ENCODE assay signal across 27 mouse cellular contexts in the genomic region with DNA sequence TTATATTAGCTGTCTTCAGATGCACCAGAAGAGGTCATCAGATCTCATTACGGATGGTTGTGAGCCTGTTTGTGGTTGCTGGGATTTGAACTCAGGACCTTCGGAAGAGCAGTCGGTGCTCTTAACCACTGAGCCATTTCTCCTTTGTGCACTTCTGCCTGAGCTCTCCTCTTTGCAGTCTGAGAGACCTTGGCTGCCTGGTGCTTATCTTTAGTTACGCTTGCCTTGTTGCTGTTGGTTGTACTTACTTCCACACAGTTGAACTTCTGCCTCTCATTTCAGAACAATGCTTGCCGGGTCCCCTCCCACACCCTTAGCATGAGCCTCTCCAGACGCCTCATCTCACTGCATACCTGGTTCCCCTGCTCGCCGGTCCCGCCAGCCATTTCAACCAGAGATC. TPM values are rescaled to one million over a fixed set of nuclear protein-coding genes. Genes with fewer than 3 reads are reported as not detected.
"Had no signal": no experiment of that assay in that cellular context is flagged by ENCODE, and none has a peak within 500 bp of the region (broad histone marks: within the 10 kb centered on the region; RNA-seq: fewer than 3 reads in every experiment).

No protein-coding gene starts in this region.

- H3K27ac ChIP-seq: left cerebral cortex, adult 2 months; limb, embryonic 10.5 days; limb, embryonic 12.5 days; limb, embryonic 13.5 days; limb, embryonic 15.5 days; liver, embryonic 12.5 days; liver, embryonic 13.5 days; liver, embryonic 14.5 days; liver, embryonic 15.5 days; lung, embryonic 15.5 days; macrophage; midbrain, embryonic 10.5 days; midbrain, embryonic 12.5 days; midbrain, embryonic 13.5 days; midbrain, embryonic 15.5 days had no signal

- H3K4me3 ChIP-seq: left cerebral cortex, adult 2 months; limb, embryonic 10.5 days; limb, embryonic 12.5 days; limb, embryonic 13.5 days; limb, embryonic 15.5 days; liver, embryonic 12.5 days; liver, embryonic 13.5 days; liver, embryonic 15.5 days; lung, embryonic 15.5 days; megakaryocyte, embryonic 14.5 days; midbrain, embryonic 10.5 days; midbrain, embryonic 12.5 days; midbrain, embryonic 13.5 days; midbrain, embryonic 15.5 days; myocyte had no signal

- H3K9ac ChIP-seq: limb, embryonic 12.5 days; limb, embryonic 13.5 days; limb, embryonic 15.5 days; liver, embryonic 12.5 days; liver, embryonic 13.5 days; liver, embryonic 14.5 days; liver, embryonic 15.5 days; liver, postnatal 0 days; lung, embryonic 14.5 days; lung, embryonic 15.5 days; midbrain, embryonic 12.5 days; midbrain, embryonic 13.5 days; midbrain, embryonic 15.5 days had no signal

- H3K27me3 ChIP-seq: limb, embryonic 12.5 days; limb, embryonic 13.5 days; limb, embryonic 15.5 days; liver, embryonic 12.5 days; liver, embryonic 13.5 days; liver, embryonic 15.5 days; lung, embryonic 15.5 days; midbrain, embryonic 12.5 days; midbrain, embryonic 13.5 days; midbrain, embryonic 15.5 days had no signal

- H3K9me3 ChIP-seq: limb, embryonic 10.5 days; limb, embryonic 12.5 days; limb, embryonic 13.5 days; limb, embryonic 15.5 days; liver, embryonic 12.5 days; liver, embryonic 13.5 days; liver, embryonic 15.5 days; lung, embryonic 15.5 days; megakaryocyte, embryonic 14.5 days; midbrain, embryonic 10.5 days; midbrain, embryonic 12.5 days; midbrain, embryonic 13.5 days; midbrain, embryonic 15.5 days had no signal

- H3K4me1 ChIP-seq: limb, embryonic 12.5 days; limb, embryonic 13.5 days; liver, embryonic 12.5 days; liver, embryonic 13.5 days; liver, embryonic 15.5 days; lung, embryonic 15.5 days; megakaryocyte, embryonic 14.5 days had no signal

- DNase-seq: left cerebral cortex, postnatal 4 days; liver; liver, embryonic 13.5 days; liver, postnatal 0 days; lung, adult 18-20 months; lung, embryonic 14.5 days; lung, postnatal 10 days; lung, postnatal 36 days; lung, postnatal 4 days; midbrain, embryonic 14.5 days had no signal

- H3K36me3 ChIP-seq: limb, embryonic 10.5 days; limb, embryonic 12.5 days; limb, embryonic 15.5 days; liver, embryonic 12.5 days; liver, embryonic 13.5 days; liver, embryonic 15.5 days; lung, embryonic 15.5 days; midbrain, embryonic 10.5 days; midbrain, embryonic 12.5 days; midbrain, embryonic 13.5 days; midbrain, embryonic 15.5 days had no signal

RNA-seq across cellular contexts. Expression of a gene that starts 14.1 kb away (rescaled TPM):
- total RNA-seq: megakaryocyte-erythroid progenitor cell, adult 5-6 weeks had no signal
- polyA plus RNA-seq: myocyte had no signal
